Mouse (Mus musculus) brain, embryonic 18.5 days (tissue): Measurements from ENCODE around the gene Clba1.
"Not testable (repeated sequence)": the region's sequence is repeated elsewhere in the genome, so short reads cannot be mapped to it uniquely, and the experiment has no call there.

ENCODE experiments used
- DNase-seq: peaks from one replicate; pipeline ENCODE4 v3.0.0-alpha.2; 2012; ENCODE audit warnings: low read depth, low spot score

Gene Clba1

DNA sequence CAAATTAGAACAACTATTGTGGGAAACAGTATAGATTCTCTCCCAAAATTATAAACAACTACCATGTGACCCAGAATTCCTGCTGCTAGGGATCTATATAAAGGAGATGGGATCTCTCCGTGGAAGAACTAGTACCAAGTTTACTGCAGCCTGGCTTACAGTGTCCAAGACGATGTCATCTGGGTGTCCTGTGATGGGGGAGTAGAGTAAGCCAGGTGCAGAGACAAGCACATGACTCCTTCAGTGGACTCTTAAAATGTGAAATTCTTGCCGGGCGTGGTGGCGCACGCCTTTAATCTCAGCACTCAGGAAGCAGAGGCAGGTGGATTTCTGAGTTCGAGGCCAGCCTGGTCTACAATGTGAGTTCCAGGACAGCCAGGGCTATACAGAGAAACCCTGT is 8.1 kb downstream of the Clba1 start:
- not testable (repeated sequence) for DNase-seq

- DNase-seq: no peak
These were observed 10.4 kb downstream of the Clba1 start for GRCm38 (mm10) chr12:112819057-112819662.

- DNase-seq: no peak
These were observed 11.8 kb downstream of the Clba1 start for GRCm38 (mm10) chr12:112820401-112820999.

GRCm38 (mm10) chr12:112821216-112821615 is 12.5 kb downstream of the Clba1 start:
- no peak for DNase-seq

GRCm38 (mm10) chr12:112821974-112822373 is 13.2 kb downstream of the Clba1 start:
- no peak for DNase-seq

- no peak for DNase-seq
These were observed 13.9 kb downstream of the Clba1 start for GRCm38 (mm10) chr12:112822676-112823075.

DNA sequence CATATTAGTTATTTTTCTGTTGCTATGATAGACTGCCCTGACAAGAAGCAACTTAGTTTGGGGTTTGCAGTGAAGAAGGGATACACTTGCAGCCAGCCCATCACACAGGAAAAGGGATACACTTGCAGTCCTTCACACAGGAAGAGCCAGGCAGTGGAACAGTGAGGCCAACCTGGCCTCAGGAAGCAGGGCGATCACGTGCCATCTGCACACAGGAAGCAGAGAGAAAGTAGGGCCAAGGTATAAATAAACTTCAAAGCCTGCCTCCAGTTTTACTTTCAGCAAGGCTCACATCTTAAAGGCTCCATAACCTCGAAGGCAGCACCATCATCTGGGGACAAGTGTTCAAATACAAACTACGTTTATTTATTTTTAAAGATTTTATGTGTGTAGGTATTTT is 14.5 kb downstream of the Clba1 start:
- DNase-seq: no peak

GRCm38 (mm10) chr12:112825901-112826300 is 17.2 kb downstream of the Clba1 start:
- no peak for DNase-seq

DNA sequence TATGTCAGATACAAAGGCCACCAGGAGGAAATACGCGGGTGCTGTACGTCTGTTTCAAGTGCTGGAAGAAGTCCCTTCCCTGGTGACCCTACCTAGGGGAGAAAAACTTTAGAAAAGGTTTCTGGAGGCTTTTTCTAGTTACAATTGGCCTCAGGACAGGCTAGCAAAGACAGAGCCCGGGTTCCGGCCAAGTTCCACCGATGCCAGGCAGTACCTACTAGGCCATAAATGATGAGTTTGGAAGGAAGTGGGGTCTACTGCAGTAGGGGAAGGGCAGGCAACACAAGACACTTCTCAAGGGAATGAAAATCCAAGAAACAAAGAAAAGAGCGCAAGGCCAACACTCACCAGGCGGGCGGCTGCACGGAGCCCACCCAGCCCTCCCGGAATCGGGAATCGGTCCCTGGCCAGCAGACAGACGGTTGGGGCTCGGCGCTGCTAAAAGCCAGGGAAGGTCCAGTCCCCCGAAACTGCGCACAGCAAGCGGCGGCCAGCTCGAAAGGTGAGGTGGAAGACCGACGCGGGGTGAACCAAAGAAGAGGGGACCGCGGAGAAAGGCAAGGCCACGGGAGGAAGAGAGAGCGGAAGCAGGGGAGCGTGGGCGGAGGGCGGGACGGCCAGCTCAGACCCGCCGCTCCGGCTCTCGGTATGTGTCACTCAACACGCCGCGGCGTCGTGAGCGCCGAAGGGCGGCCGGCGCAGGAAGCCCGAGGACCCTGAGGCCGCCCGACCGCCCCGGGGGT is 19.9 kb downstream of the Clba1 start:
- no peak for DNase-seq

- peak; percentile 95 for DNase-seq
These were observed 20.6 kb downstream of the Clba1 start, which contains the start of gene Cdca4 for GRCm38 (mm10) chr12:112829244-112829864. Cdca4 (minus strand) TSS chr12:112829423.

GRCm38 (mm10) chr12:112830141-112830540 is 21.4 kb downstream of the Clba1 start:
- DNase-seq: no peak

GRCm38 (mm10) chr12:112830570-112830969 is 21.8 kb downstream of the Clba1 start:
- no peak for DNase-seq

GRCm38 (mm10) chr12:112832411-112832810 is 23.7 kb downstream of the Clba1 start:
- DNase-seq: no peak

DNA sequence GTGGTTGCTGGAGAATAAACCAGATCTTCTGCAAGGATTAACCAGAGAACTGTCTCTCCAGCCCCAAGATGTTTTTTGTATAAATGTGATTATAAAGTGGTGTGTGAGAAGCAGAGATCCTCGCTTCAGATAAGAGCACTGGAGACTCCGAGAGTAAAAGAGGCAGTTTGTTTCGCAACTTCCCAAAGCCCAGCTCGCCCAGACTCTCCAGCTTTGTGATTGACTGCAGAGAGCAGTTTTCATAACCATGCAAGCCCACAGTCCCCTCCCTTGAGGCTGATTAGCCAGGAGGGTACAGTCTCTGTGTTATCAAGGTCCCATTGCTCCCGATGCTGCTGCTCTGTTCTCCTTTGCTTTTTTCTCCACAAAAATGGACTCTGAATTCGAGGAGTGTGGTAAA is 24.8 kb downstream of the Clba1 start:
- no peak for DNase-seq

GRCm38 (mm10) chr12:112835046-112835445 is 26.3 kb downstream of the Clba1 start:
- DNase-seq: no peak

- DNase-seq: no peak
These were observed 31.7 kb downstream of the Clba1 start for GRCm38 (mm10) chr12:112840209-112841086.

- DNase-seq: not testable (repeated sequence)
These were observed 32.7 kb downstream of the Clba1 start for GRCm38 (mm10) chr12:112841338-112841892.

DNA sequence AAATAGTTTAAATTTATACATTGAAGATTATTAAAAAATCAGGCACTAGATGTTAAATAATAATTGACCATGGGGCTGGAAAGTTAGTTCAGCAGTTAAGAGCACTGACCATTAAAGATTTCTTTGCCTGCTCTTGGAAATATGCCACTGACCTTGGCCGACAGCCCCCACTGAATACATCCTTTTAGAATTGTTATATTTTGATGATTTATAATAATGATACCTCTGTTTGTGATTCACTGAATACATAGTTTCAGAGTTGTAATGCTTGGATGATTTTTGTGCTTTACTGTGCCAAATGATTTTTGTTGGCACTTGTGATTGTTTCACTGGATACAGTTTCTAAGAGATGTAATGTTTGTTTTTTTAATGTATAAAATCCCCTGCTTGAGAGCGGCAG is 33.4 kb downstream of the Clba1 start:
- DNase-seq: not testable (repeated sequence)

DNA sequence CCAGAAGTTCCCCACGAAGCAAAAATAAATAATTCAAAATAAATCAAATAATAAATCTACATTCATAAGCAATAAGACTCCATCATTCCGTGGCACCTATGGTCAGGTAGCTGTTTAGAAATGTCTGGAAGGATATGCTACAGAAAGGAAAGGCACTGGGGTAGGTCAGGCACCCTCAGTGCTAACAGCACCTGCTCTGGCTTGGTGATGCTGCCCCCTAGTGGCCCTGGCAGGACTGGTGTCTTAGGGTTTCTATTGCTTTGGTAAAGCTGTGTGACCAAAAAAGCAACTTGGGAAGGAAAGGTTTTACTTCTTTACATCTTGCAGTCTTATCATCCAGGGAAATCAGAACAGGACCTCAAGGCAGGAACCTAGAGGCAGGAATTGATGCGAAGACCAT is 35.1 kb downstream of the Clba1 start:
- peak; percentile 26 for DNase-seq

DNA sequence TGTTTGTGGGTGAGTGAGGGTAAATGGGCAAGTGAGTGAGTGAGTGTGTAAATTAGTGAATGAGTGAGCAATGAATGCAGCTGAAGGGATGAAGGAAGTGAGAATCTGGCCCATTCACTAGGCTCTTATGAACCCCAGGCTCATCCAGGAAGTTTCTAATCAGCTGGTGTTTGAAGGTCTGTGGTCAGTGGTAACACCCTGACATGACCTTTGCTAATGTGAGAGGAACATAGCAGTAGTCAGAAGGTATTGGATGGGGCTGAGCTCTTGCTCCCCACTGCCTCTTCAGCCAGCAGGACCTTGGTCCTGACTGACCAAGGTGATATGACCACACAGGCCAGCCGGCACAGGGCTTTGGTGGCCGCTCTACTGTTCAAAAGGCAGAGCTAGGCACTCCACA is 39.1 kb downstream of the Clba1 start:
- no peak for DNase-seq
